Mouse (Mus musculus): ENCODE measurements at regions not wholly inside any gene's neighbourhood (a gene's known extent, or its start where the extent isn't known, plus 50 kb on each side); places are given as distances from the start of the nearest gene placed in this dataset.

- DNase-seq (ENCODE audit: low spot score): no peak
- no peak for TF ChIP-seq CTCF (IDR thresholded peaks at IDR 0.05)
- H3K27ac ChIP-seq (ENCODE audit: low read depth, low read length): no peak overlapping the region
- no peaks in the 10 kb centered on the region for H3K4me1 ChIP-seq (ENCODE audit: insufficient read depth, low read length)
- ATAC-seq (ENCODE audit: low FRiP score): no peak
- H3K4me2 ChIP-seq (ENCODE audit: low read depth, low read length, poor library complexity, severe bottlenecking): no peak overlapping the region
- H3K36me3 ChIP-seq (ENCODE audit: insufficient read depth, low read length): no peaks in the 10 kb centered on the region
- no peaks in the 10 kb centered on the region for H3K27me3 ChIP-seq (ENCODE audit: insufficient read depth, low read length)
- H3K9ac ChIP-seq (replicated peaks; ENCODE audit: low read length, poor library complexity, severe bottlenecking): no peak overlapping the region
- H3K4me3 ChIP-seq (ENCODE audit: low read depth, low read length): no peak overlapping the region
- H3K9me3 ChIP-seq (ENCODE audit: low read length): no peaks in the 10 kb centered on the region
- WGBS: 39% methylated on average over 7 of the region's 7 CpGs
Measured at GRCm38 (mm10) chr12:25303500-25304050, 206.6 kb upstream of the Id2 start.

GRCm38 (mm10) chr12:25300804-25301390 is 204.0 kb upstream of the Id2 start:
- Histone ChIP-seq H3K4me2 (ENCODE audit: low read depth, low read length, poor library complexity, severe bottlenecking) (no peak overlapping the region), H3K36me3 (ENCODE audit: insufficient read depth, low read length) (no peaks in the 10 kb centered on the region), H3K9ac (replicated peaks; ENCODE audit: low read length, poor library complexity, severe bottlenecking) (no peak overlapping the region), H3K4me3 (ENCODE audit: low read depth, low read length) (no peak overlapping the region), H3K27ac (ENCODE audit: low read depth, low read length) (no peak overlapping the region), H3K4me1 (ENCODE audit: insufficient read depth, low read length) (no peaks in the 10 kb centered on the region), H3K27me3 (ENCODE audit: insufficient read depth, low read length) (no peaks in the 10 kb centered on the region), H3K9me3 (ENCODE audit: low read length) (no peaks in the 10 kb centered on the region)
- no peak for TF ChIP-seq CTCF (IDR thresholded peaks at IDR 0.05)
- ATAC-seq (ENCODE audit: low FRiP score) (no peak), DNase-seq (ENCODE audit: low spot score) (no peak)
- 86% methylated on average over 9 of the region's 9 CpGs for WGBS

- Histone ChIP-seq H3K27me3 (ENCODE audit: insufficient read depth, low read length) (no peaks in the 10 kb centered on the region), H3K36me3 (ENCODE audit: insufficient read depth, low read length) (no peaks in the 10 kb centered on the region), H3K4me3 (ENCODE audit: low read depth, low read length) (no peak overlapping the region), H3K4me1 (ENCODE audit: insufficient read depth, low read length) (no peaks in the 10 kb centered on the region), H3K4me2 (ENCODE audit: low read depth, low read length, poor library complexity, severe bottlenecking) (no peak overlapping the region), H3K27ac (ENCODE audit: low read depth, low read length) (no peak overlapping the region), H3K9ac (replicated peaks; ENCODE audit: low read length, poor library complexity, severe bottlenecking) (no peak overlapping the region), H3K9me3 (ENCODE audit: low read length) (no peaks in the 10 kb centered on the region)
- 79% methylated on average over 11 of the region's 11 CpGs for WGBS
- no peak for TF ChIP-seq CTCF (IDR thresholded peaks at IDR 0.05)
- no peak for DNase-seq (ENCODE audit: low spot score)
- no peak for ATAC-seq (ENCODE audit: low FRiP score)
Measured at GRCm38 (mm10) chr12:25299603-25300471, 202.9 kb upstream of the Id2 start.

- no peak overlapping the region for H3K4me3 ChIP-seq (ENCODE audit: low read depth, low read length)
- ATAC-seq (ENCODE audit: low FRiP score) (no peak), DNase-seq (ENCODE audit: low spot score) (no peak)
- H3K4me1 ChIP-seq (ENCODE audit: insufficient read depth, low read length): 0 out of 2 replicates have a peak, but pooled peaks cover 3% of the 10 kb centered on the region
- 92% methylated on average over 3 of the region's 3 CpGs for WGBS
- TF ChIP-seq CTCF (IDR thresholded peaks at IDR 0.05): no peak
- no peak overlapping the region for H3K9ac ChIP-seq (replicated peaks; ENCODE audit: low read length, poor library complexity, severe bottlenecking)
- no peaks in the 10 kb centered on the region for H3K9me3 ChIP-seq (ENCODE audit: low read length)
- no peaks in the 10 kb centered on the region for H3K27me3 ChIP-seq (ENCODE audit: insufficient read depth, low read length)
- H3K36me3 ChIP-seq (ENCODE audit: insufficient read depth, low read length): no peaks in the 10 kb centered on the region
- no peak overlapping the region for H3K4me2 ChIP-seq (ENCODE audit: low read depth, low read length, poor library complexity, severe bottlenecking)
- no peak overlapping the region for H3K27ac ChIP-seq (ENCODE audit: low read depth, low read length)
Measured at GRCm38 (mm10) chr12:25298766-25299165, 201.8 kb upstream of the Id2 start.

GRCm38 (mm10) chr12:25297960-25298359 is 201.0 kb upstream of the Id2 start:
- Histone ChIP-seq H3K36me3 (ENCODE audit: insufficient read depth, low read length) (no peaks in the 10 kb centered on the region), H3K27me3 (ENCODE audit: insufficient read depth, low read length) (no peaks in the 10 kb centered on the region), H3K9me3 (ENCODE audit: low read length) (no peaks in the 10 kb centered on the region), H3K4me2 (ENCODE audit: low read depth, low read length, poor library complexity, severe bottlenecking) (no peak overlapping the region), H3K27ac (ENCODE audit: low read depth, low read length) (no peak overlapping the region), H3K9ac (replicated peaks; ENCODE audit: low read length, poor library complexity, severe bottlenecking) (no peak overlapping the region), H3K4me3 (ENCODE audit: low read depth, low read length) (no peak overlapping the region), H3K4me1 (ENCODE audit: insufficient read depth, low read length) (peaks cover 7% of the 10 kb centered on the region; the same call in 1 of the 2 replicates)
- ATAC-seq (ENCODE audit: low FRiP score) (no peak), DNase-seq (ENCODE audit: low spot score) (no peak)
- no peak for TF ChIP-seq CTCF (IDR thresholded peaks at IDR 0.05)

DNA sequence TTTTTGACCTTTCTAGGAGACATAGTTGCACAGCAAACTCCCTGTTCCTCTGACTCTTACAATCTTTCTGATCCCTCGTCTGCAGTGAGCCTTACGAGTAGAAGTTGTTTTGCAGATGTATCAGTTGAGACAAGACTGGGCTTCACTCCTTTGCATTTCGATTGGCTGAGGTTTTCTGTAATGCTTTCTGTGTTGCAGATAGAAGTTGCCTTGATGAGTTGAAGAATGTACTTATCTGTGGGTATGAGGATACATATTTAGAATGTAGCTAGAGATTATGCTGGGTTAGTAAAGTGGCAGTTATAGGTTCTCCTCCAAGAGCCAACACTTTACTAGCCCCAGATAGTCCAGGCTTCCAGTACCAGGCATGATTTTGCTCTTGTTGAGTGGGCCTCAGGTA is 199.7 kb upstream of the Id2 start:
- H3K9ac ChIP-seq (replicated peaks; ENCODE audit: low read length, poor library complexity, severe bottlenecking): no peak overlapping the region
- H3K36me3 ChIP-seq (ENCODE audit: insufficient read depth, low read length): no peaks in the 10 kb centered on the region
- ATAC-seq (ENCODE audit: low FRiP score) (no peak), DNase-seq (ENCODE audit: low spot score) (no peak)
- no peak overlapping the region for H3K27ac ChIP-seq (ENCODE audit: low read depth, low read length)
- no peaks in the 10 kb centered on the region for H3K27me3 ChIP-seq (ENCODE audit: insufficient read depth, low read length)
- TF ChIP-seq CTCF (IDR thresholded peaks at IDR 0.05): no peak
- H3K4me1 ChIP-seq (ENCODE audit: insufficient read depth, low read length): peaks cover 7% of the 10 kb centered on the region; the same call in 1 of the 2 replicates
- H3K4me3 ChIP-seq (ENCODE audit: low read depth, low read length): no peak overlapping the region
- no peaks in the 10 kb centered on the region for H3K9me3 ChIP-seq (ENCODE audit: low read length)
- H3K4me2 ChIP-seq (ENCODE audit: low read depth, low read length, poor library complexity, severe bottlenecking): no peak overlapping the region
- WGBS: 91% methylated on average over 3 of the region's 3 CpGs

All from midbrain, postnatal 0 days (tissue).